Mouse (Mus musculus) retina, adult 2 months (tissue): Measurements from ENCODE around the gene Ptges.

Experiments used
- DNase-seq: peaks from one replicate; pipeline ENCODE4 v3.0.0-alpha.2; 2012; ENCODE audit warnings: low read depth, low spot score

Gene Ptges

DNA sequence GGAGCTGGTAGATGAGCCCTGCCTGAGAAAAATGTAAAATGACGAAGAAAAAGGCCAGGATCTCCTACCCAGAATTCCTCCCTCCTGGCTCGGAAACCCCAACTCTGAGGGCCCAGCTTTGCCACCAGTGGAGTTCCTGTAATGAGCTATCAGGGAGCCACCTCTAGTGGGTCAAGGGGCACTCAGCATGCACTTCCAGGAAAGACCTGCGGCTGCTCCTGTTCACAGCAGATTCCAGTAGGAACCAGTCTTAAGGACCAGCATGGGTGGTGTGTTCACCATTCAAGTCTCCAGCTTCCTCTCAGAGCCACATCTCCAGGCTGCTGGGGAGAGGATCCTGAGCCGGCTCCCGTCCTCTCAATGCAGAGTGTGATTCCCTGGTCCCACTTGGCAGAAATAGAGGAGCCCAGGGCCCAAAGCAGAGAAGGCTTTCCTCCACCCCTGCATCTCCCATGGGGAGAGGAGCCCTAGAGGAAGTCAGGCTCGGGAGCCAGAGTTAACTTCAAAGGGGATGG is 28.0 kb downstream of the Ptges start:
- DNase-seq: no peak

DNA sequence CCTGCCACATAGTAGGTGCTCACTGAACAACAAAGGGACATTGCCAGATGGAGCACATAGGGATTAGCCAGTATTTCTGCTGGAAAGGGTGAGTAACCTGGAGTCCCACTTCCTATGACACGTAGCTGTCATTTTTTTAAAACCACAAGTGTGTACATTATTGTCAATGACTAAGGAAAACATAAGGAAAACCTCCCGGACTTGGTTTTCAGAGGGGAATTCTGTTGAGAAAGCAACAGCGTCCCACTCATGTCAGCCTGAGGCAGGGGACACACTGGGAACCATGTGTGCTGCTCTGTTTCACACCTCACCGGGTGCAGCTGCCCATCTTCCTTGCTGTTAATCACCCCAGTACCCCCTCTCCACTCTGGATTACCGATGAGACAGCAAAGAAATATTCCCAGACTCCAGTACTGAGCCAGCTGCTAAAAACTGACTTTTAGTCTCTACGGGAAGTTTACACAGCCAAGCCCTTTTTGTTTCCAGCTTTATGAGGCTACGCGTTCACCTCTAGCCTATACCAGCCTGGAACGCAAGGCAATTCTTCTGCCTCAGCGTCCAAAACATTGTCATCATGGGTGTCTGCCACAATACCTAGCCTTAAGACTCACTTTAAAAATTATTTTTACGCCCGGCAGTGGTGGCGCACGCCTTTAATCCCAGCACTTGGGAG is 30.1 kb downstream of the Ptges start:
- no peak for DNase-seq

DNA sequence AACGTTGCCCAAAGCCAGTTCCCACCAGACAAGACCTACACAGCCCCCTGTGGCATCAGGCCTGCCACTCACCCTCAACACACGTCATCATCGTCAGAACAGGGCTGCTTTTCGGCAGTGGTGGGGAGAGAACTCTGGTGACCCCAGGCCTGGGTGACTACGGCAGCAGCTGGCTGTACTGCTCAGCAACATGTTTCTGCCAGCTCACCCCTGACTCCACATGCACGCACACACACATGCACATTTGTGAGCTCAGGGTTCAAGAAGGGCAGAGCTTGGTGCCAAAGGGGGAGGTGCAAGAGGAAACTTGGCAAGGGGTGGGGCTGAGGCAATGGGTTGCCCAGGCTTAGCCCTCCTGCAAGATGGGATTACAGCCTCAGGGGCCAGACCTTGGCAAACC is 32.4 kb downstream of the Ptges start:
- DNase-seq: no peak

DNA sequence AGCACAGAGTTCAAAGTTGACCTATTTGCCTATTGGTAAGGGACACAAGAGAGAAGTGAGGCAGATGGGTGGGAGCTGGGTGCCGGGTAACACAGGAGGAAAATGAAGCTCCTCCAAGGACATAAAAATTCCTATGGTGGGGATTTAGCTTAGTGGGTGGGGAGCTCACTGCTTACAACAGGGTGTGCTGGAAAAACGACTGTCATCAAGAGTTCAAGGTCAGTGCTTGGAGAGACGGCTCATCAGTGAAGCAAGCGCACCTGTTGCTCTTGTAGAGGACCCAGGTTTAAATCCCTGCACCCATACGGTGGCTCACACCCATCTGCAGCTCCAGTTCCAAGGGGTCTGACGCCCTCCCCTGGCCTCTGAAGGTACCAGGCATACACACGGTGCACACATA is 35.7 kb downstream of the Ptges start:
- no peak for DNase-seq

DNA sequence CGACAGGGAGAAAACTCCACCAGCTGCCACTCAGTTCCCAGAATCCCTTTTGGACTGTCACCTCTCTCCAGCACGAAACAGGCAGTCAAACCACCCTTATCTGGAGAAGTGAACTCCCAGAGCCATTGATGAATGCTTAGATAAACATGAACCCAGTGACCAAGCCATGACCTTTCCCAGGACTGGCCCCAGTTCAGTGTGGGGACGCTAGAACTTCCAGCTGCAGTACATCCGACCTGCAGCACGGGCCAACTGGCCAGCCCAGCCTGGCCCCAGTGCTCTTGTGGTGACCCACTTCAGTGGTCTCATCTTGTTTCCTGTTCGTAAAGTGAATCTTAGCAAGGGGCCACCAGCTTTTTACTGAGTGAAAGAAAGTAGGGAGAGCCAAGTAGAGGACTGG is 36.3 kb downstream of the Ptges start:
- DNase-seq: no peak

DNA sequence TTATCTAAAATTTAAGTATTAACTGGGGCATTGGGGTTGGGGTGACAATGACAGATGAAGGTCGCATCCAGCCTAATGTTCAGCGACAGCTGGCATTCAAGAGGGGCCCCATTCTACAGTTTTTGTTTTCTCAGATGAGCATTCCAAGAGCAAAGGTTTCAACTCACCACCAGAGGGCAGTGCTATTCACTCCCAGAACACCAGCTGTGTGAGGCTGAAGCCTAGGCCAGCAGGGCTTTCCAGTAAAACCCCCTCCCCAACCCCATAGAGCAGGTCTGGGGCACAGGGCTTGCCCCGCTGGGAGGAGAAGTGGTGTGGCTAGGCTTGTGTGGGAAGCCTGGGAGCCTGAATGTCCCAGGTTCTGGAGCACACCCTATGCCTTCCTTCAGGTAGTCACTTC is 38.7 kb downstream of the Ptges start:
- peak; percentile 43 for DNase-seq

DNA sequence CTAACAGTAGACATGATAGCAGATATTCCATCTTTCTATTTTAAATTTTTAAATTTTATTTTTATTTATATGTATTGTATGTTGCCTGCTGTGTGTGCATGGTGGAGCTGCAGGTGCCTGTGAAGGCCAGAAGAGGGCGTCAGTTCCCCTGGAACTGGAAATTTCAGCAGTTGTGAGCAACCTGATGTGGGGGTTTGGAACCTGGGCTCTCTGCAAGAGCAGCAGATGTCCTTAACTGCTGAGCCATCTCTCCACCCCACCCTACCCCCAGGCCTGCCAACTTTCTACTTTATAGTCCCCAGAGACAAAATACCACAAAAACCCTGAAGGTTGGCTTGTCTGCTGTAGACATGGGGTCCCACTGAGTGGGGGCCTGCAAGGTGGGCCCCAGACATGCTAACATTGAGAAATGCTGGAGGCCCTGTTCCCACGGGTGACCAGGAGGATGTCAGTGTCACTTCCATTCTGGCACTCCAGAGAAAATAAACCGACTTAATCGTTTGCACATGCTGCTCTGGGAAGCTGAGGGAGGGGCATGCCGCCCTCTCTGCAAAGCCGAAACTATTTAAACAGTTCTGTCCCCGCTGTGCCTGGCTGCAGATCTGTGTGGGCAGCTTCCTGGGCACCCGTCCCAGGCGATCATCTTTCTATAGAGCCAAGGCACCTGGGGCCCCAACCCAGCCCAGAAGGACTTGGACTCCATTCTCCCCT is 44.1 kb downstream of the Ptges start:
- no peak for DNase-seq

DNA sequence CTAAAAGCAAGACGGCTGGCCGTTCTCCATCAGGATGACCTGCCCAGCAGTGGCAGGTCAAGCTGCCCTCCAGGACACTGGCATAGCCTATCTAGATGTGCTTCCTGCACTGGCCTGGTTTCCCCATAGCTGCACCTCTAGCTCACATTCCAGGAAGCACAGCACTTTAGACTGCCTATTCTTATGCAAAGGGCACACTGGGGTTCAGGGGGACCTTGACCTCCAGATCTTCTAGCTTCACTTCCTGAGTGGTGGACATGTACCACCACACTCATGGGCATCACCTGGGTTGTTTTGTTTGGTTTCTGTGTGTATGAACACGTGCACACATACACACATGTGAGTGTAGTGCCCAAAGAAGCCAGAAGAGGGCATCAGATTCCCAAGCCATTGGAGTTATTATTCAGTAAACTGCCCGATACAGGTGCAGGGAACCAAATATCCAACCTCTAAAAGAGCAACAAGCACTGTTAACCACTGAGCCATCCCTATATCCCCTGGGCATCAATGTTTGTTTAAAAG is 44.8 kb downstream of the Ptges start:
- DNase-seq: no peak

DNA sequence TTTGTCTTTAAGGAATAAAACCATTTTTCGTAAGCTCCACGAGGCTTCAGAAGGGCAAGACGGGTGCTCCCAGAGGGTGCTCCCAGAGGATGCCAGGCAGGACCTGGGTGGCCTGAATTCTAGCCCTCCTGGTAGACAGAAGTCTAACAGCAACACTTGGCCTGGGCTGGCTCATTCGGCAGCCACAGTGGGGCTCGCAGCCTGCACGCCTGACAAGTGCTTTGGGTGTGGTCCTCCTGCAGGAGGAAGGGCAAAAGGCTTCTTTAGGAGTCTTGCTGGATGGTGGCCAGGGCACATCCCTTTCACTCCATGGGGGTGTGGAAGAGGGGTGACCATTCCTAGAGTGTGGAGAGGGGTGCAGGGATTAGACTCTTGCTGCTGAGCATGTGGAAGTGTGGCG is 48.4 kb downstream of the Ptges start:
- DNase-seq: no peak

DNA sequence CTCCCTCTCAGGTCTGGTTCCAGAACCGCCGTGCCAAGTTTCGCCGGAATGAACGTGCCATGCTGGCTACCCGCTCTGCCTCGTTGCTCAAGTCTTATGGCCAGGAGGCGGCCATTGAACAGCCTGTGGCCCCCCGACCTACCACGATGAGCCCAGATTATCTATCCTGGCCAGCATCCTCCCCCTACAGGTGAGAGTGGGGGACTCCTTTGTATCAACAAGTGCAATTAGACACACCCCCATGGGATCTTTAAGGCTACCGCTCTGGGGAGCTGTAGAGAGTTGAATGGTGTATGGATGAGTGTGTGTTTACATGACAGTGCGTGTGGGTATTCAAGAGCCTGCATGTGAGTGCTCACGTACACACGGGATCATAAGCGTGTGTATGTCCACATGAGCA is 50.2 kb downstream of the Ptges start:
- no peak for DNase-seq

DNA sequence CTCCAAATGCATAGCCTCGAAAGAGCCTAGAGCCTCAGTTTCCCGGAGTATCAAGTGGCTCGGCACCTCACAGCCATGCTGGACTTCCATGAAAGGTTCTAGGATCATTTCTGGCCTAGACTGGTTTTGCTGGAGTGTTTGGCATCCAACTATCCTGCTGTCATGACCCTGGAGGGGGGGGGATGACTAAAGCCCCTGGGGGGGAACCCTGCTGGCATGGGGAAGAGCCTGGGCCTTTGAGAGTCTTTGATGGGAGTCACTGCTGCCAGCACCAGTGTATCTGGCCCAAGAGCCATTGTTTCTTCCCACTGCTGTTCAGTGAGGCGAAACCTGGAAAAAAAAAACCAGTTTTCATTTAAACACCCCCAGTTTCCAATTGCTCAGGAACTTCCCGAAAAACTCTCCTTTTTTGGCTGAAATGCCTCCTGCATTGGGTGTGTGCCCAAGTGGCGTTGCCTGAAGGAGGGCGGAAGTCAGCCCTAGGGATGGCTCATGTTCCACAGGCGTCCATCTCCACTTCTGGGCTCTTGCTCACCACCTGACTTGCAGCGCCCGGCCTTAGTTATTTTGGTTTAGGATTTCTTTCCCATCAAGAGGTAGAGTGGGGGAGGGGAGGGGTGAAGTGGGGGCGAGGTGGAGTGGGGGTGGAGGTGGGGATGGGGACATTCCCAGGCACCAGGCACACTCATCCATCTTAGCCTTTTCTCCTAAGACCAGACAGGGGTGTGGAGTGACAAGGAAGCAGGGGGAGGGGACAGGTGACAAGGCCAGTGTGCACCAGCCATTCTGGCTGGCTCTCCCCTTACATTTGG is 53.8 kb downstream of the Ptges start:
- DNase-seq: no peak

DNA sequence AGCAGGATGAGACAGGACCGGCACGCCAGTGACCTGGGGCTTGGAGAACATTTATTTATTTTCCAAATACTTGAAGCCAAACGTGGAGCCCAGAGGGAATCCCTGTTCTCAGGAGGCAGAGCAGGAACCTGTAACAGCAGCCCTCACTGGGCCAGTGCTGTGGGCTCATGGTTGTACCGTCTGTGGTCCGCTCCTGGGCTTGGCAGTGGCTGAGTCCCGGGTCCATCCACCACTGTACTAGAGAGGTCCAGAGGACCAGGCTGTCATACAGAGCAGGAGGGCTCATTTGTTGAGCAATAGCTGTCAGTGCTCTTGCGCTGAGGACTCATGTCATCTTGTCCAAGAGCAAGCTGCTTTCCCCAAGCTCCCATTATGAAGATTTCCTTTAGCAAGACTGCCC is 54.6 kb downstream of the Ptges start:
- no peak for DNase-seq

DNA sequence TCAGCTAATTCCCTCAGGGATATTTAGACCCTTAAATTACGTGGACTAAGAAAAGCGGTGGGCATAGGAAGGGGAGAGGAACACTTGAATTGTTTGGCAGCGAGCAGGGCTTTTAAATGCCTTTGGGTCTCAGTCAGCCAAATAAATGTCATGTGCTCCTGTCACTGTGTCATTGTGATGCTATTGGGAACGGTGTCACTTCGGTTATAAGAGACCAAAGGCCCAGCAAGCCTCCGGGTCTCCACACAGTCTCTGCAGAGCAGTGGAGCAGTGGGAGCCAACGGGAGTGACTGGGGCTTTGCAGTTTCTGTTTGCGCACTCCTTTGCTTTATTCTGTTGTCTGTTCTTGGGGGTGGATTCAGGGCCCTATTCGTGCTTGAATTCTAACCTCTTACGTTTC is 55.2 kb downstream of the Ptges start:
- DNase-seq: no peak

DNA sequence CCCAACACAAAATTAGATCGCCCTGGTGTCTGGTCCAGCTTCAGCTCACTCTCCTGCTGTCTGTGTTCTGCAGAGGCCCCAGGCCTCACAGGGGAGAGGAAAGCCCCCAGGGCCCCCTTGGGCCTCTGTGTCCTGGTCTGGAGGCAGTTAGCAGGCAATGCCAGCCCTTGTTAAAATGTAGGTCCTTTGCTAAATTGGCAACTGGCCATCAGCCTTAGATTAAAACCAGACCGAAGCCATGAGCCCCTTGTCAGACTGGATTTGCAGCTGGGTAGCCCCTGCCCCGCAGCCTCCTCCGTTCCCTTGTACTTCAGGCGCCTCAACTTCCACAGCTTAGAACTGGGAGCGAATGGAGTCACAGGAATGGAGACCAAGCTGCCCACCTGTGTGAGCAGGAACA is 57.0 kb downstream of the Ptges start:
- no peak for DNase-seq

DNA sequence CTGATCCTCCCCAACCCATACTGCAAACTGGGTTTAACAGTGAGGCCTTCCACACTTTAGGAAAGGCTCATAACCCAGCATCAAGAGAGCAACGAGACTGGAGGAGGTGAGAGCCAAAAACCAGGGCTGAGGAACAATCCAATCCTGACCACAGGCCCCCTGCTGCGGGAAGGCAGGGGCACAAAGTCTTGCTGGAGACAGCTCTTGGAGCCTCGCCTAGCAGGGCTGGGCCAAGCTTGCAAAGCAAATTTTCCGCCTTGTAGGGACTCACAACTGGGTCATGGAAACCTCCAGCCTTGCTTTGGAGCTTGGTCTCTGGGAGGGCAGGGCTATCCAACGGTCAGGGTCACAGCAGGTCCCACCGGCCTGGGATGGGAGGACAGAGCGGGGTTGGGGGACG is 58.8 kb downstream of the Ptges start:
- DNase-seq: no peak

DNA sequence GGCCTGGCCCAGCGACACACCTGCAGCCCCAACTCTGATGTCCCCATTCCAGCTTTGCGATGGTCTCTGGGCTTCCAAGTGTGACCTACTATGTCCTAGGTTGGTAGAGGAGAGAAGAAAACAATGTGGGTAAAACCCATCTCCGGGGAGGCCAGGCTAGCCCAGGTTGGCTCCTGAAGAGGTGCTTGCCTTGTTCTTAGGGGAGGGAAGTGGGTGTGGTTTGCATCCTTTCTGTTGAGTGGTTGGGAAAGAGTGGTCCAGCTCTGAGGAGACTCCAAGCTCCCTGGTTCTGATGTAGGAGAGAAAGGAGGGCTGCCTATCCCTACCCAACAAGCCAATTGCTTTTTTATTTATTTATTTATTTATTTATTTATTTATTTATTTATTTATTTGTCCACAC is 64.2 kb downstream of the Ptges start:
- no peak for DNase-seq

DNA sequence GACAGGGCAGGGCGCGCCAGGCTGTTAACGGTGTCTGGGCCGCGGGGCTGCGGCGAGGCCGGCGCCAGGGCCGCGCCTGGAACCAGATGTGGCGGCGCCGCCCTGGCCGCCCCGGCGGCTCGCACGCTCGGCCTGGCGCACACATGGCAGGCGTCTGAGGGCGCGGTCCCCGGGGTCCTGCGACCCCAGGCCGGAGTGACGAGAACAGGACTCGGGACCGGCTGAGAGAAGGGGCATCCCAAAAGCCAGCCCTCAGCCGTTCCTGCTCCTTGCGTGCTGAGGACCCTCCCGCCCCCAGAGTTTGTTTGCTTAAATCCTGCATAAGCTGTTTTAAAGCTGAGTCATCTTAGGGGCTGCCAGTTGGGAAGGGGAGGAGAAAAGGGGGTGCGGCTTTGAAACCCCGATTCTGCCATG is 64.7 kb downstream of the Ptges start:
- DNase-seq: no peak

DNA sequence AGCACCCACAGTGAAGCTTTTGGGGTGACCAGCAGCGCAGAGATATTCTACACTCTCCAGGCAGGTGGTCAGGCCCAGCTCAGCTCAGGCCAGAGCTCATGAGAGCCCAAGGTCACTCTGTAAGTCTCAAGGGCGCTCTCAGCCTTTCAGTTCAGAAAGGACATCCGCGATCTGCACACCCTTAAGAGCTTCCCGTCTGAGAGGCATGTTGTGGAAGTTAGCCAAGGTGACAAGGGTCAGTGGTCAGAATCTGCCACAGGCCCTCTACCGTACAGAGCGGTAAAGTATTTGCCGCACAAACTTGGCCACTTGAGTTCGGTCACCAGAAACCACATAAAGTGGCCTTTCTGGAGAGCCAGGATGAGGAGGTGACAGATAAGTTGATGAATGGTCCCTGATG is 66.1 kb downstream of the Ptges start:
- DNase-seq: no peak

DNA sequence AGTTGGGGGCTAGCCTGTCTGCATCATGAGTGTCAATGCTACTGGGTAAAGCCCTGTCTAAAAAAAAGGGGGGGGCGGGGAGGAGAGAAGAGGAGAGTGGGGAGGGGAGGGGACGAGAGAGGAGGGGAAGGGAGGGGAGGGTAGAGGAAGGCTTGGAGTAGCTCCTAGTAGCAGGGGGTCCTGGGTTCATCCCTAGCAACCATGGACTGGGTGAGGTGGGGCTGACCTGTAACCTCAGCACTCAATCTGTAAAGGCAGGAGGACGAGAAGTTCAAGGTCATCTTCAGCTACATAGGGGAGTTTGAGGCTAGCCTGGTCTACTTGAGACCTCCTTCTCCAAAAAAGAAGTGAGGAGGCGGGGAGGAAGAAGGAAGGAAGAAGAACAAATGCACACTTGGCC is 67.6 kb downstream of the Ptges start:
- no peak for DNase-seq

DNA sequence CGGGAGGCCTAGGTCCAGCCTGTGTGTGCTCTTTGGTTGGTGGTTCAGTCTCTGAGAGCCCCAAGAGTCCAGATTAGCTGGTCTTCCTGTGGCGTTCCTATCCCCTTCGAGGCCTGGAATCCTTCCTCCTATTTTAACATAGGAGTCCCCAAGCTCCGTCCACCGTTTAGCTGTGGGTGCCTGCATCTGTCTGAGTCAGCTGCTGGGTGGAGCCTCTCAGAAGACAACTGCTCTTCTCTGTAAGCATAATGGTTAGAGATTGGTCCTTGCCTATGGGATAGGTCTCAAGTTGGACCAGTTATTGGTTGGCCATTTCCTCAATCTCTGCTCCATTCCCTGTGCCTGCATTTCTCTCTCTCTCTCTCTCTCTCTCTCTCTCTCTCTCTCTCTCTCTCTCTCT is 69.9 kb downstream of the Ptges start:
- DNase-seq: no peak

DNA sequence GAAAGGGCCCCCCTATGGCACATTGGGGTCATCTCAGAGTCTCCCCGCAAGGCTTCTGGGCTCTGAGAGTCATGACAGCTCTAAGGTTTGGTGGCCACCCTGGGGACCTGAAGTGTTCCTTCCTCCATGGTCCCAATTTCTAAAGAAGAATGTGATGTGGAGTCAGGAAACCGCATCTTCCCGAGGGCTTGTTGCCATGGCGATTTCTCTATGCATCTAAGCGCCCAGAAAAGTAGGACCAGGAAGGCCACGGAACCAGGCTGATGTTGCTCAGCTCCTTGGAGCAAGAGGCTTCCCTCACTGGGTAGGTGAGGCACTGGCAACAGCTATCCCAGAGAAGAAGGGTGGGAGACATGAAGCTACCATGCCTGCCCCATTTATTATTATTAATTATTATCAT is 72.6 kb downstream of the Ptges start:
- no peak for DNase-seq

DNA sequence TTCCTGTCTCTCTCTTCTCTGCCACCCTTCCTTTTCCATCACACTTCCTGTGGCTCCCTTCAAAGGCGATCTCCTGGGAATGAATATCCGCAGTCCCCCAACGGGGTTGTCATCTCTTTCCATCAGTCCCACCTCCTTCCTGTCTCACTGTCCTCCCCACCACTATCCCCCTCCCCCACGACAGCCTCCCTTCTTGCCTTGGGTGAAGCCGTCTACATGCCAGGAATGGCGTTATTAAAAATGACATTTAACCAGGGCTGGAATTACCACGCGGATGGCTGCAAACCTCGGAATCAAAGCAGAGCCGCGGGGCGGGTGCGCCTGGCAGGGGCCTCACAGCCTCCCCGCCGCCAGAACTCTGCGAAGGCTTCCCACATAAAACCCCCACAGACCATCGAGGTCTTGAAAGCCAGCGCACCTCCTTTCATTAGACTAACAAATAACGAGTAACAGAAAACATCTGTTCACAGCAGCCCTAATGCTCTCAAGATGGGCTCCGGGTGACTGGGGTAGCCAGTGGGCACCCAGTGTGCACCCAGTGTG is 76.8 kb downstream of the Ptges start:
- DNase-seq: no peak
